Comparison of ENCODE assay signal across 8 mouse cellular contexts in the genomic region with DNA sequence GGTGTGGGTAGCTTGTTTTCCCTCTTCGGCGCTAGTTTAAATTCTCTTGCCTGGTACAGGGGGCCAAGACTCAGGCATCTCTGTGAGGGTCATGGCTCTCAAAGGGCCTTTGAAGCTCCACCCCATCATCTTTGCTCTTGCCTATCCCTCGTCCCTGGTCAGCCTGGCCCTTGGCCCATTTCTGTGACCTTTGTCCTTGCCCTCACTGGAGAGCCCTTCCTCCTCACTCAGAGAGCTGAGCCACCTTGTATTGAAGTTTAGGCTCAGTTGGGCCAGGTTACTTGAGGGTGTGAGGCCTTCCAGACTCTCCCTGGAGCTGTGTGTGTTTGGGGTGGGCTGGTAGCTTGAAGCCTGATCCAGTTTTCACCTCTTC. TPM values are rescaled to one million over a fixed set of nuclear protein-coding genes. Genes with fewer than 3 reads are reported as not detected.
A peak's percentile ranks its signal among the peaks of the same experiment; 100 is the strongest.
DNase-seq lines count a peak whose midpoint lies in the region; ATAC-seq lines count a peak whose summit lies in the region.

No protein-coding gene starts in this region.

- no peak overlapping the region for H3K4me3 ChIP-seq in heart, embryonic 12.5 days
- H3K4me3 ChIP-seq in heart, embryonic 11.5 days (ENCODE audit: low read depth, low read length): no peak overlapping the region
- no peak overlapping the region for H3K4me3 ChIP-seq in embryonic facial prominence, embryonic 14.5 days (ENCODE audit: low read depth, low read length)
- no peak overlapping the region for H3K4me3 ChIP-seq in limb, embryonic 12.5 days (replicated peaks)

- 0 out of 2 replicates have a peak overlapping the region, but pooled peaks have one; percentile 92 for H3K9ac ChIP-seq in heart, embryonic 12.5 days
- H3K9ac ChIP-seq in heart, embryonic 11.5 days (ENCODE audit: low read depth, low read length): no peak overlapping the region
- 0 out of 2 replicates have a peak overlapping the region, but pooled peaks have one; percentile 9 for H3K9ac ChIP-seq in embryonic facial prominence, embryonic 14.5 days (ENCODE audit: low read depth, low read length)
- 0 out of 2 replicates have a peak overlapping the region, but pooled peaks have one; percentile 14 for H3K9ac ChIP-seq in limb, embryonic 12.5 days (replicated peaks)

- H3K4me2 ChIP-seq in heart, embryonic 12.5 days: no peak overlapping the region
- no peak overlapping the region for H3K4me2 ChIP-seq in heart, embryonic 11.5 days
- H3K4me2 ChIP-seq in embryonic facial prominence, embryonic 14.5 days (ENCODE audit: low read depth, low read length): peak overlapping the region; percentile 84; the same call in 1 of the 2 replicates
- H3K4me2 ChIP-seq in limb, embryonic 12.5 days: no peak overlapping the region

- H3K27me3 ChIP-seq in heart, embryonic 12.5 days (replicated peaks): no peaks in the 10 kb centered on the region
- no peaks in the 10 kb centered on the region for H3K27me3 ChIP-seq in heart, embryonic 11.5 days (ENCODE audit: control insufficient read depth, insufficient read depth, low read length)
- no peaks in the 10 kb centered on the region for H3K27me3 ChIP-seq in embryonic facial prominence, embryonic 14.5 days (replicated peaks; ENCODE audit: control insufficient read depth, insufficient read depth, low read length)
- H3K27me3 ChIP-seq in limb, embryonic 12.5 days: no peaks in the 10 kb centered on the region

- no peak for ATAC-seq in heart, embryonic 12.5 days (ENCODE audit: insufficient number of reproducible peaks, low FRiP score)
- ATAC-seq in heart, embryonic 11.5 days (replicated peaks; ENCODE audit: insufficient number of reproducible peaks, low FRiP score, low TSS enrichment): no peak
- no peak for ATAC-seq in embryonic facial prominence, embryonic 14.5 days (ENCODE audit: low read depth)
- ATAC-seq in limb, embryonic 12.5 days (ENCODE audit: insufficient number of reproducible peaks, insufficient read depth, low FRiP score, low TSS enrichment, low read depth): no peak
- ATAC-seq in activated CD4-positive, CD25-positive, alpha-beta regulatory T cell, adult 4 months: no peak

- peaks cover 15% of the 10 kb centered on the region for H3K36me3 ChIP-seq in heart, embryonic 12.5 days
- H3K36me3 ChIP-seq in heart, embryonic 11.5 days (ENCODE audit: control insufficient read depth, insufficient read depth, low read length): no peaks in the 10 kb centered on the region
- H3K36me3 ChIP-seq in embryonic facial prominence, embryonic 14.5 days (ENCODE audit: control insufficient read depth, insufficient read depth, low read length): peaks cover 14% of the 10 kb centered on the region
- peaks cover 33% of the 10 kb centered on the region for H3K36me3 ChIP-seq in limb, embryonic 12.5 days

- intact Hi-C loops in left cerebral cortex, postnatal 4 days (cut with DNase I): no loop called here

- H3K27ac ChIP-seq in heart, embryonic 12.5 days (ENCODE audit: poor library complexity, severe bottlenecking): 0 out of 2 replicates have a peak overlapping the region, but pooled peaks have one; percentile 28
- no peak overlapping the region for H3K27ac ChIP-seq in heart, embryonic 11.5 days (ENCODE audit: low read depth, low read length)
- H3K27ac ChIP-seq in embryonic facial prominence, embryonic 14.5 days (replicated peaks; ENCODE audit: low read depth, low read length): peak overlapping the region; percentile 98
- peak overlapping the region; percentile 45; the same call in 1 of the 2 replicates for H3K27ac ChIP-seq in limb, embryonic 12.5 days

- WGBS in heart, embryonic 12.5 days: 51% methylated on average over 3 of the region's 3 CpGs
- 57% methylated on average over 3 of the region's 3 CpGs for WGBS in heart, embryonic 11.5 days (ENCODE audit: insufficient replicate concordance)
- 38% methylated on average over 3 of the region's 3 CpGs for WGBS in embryonic facial prominence, embryonic 14.5 days
- WGBS in limb, embryonic 12.5 days: 61% methylated on average over 3 of the region's 3 CpGs

- H3K9me3 ChIP-seq in heart, embryonic 12.5 days (replicated peaks): no peaks in the 10 kb centered on the region
- no peaks in the 10 kb centered on the region for H3K9me3 ChIP-seq in heart, embryonic 11.5 days (replicated peaks; ENCODE audit: control insufficient read depth, low read length)
- H3K9me3 ChIP-seq in embryonic facial prominence, embryonic 14.5 days (ENCODE audit: control insufficient read depth, low read length): no peaks in the 10 kb centered on the region
- no peaks in the 10 kb centered on the region for H3K9me3 ChIP-seq in limb, embryonic 12.5 days

- peaks cover 96% of the 10 kb centered on the region for H3K4me1 ChIP-seq in heart, embryonic 12.5 days (replicated peaks)
- peaks cover 88% of the 10 kb centered on the region for H3K4me1 ChIP-seq in heart, embryonic 11.5 days (ENCODE audit: control insufficient read depth, insufficient read depth, low read length)
- peaks cover 63% of the 10 kb centered on the region for H3K4me1 ChIP-seq in embryonic facial prominence, embryonic 14.5 days (ENCODE audit: control insufficient read depth, insufficient read depth, low read length)
- peaks cover 81% of the 10 kb centered on the region for H3K4me1 ChIP-seq in limb, embryonic 12.5 days (replicated peaks)

- peak; percentile 12 for DNase-seq in 3T3-L1 (ENCODE audit: low read depth, low spot score)
- DNase-seq in embryonic facial prominence, embryonic 14.5 days (ENCODE audit: low spot score): no peak
- DNase-seq in left cerebral cortex, postnatal 4 days: no peak
- no peak for DNase-seq in frontal cortex, postnatal 36 days (ENCODE audit: low spot score in 2 of 2)

RNA-seq across cellular contexts. Expression of a gene that starts 18.0 kb away (rescaled TPM):
- polyA plus RNA-seq in heart, embryonic 12.5 days (2016; fragmentation: Nextera tagmentation; extraction: Ambion mirVana): 33.8 and 35.1 TPM in 2 replicates
- polyA plus RNA-seq in heart, embryonic 11.5 days (2014; fragmentation: Nextera tagmentation; extraction: Ambion mirVana): 34.9 and 36.6 TPM in 2 replicates
- 46.4 and 50.3 TPM in 2 replicates for polyA plus RNA-seq in embryonic facial prominence, embryonic 14.5 days (2014; fragmentation: Nextera tagmentation; extraction: Ambion mirVana)
- polyA plus RNA-seq in limb, embryonic 12.5 days (2016; fragmentation: Nextera tagmentation; extraction: Ambion mirVana): 47.1 TPM in 2 replicates
- total RNA-seq in left cerebral cortex, postnatal 4 days (2021): 10 to 100 TPM; 20.3 to 21.5 TPM
- 10 to 100 TPM in 1 of 2 experiments, 1 to 10 TPM in 1; 9.0 to 13.7 TPM for polyA plus RNA-seq in activated CD4-positive, CD25-positive, alpha-beta regulatory T cell, adult 4 months (2017; shearing (Covaris generic))

RNA-seq across cellular contexts. Expression of a gene that starts 37.2 kb away (rescaled TPM):
- 3.5 and 3.9 TPM in 2 replicates for polyA plus RNA-seq in heart, embryonic 12.5 days (2016; fragmentation: Nextera tagmentation; extraction: Ambion mirVana)
- 1.3 and 1.5 TPM in 2 replicates for polyA plus RNA-seq in heart, embryonic 11.5 days (2014; fragmentation: Nextera tagmentation; extraction: Ambion mirVana)
- polyA plus RNA-seq in embryonic facial prominence, embryonic 14.5 days (2014; fragmentation: Nextera tagmentation; extraction: Ambion mirVana): 0.34 and 0.56 TPM in 2 replicates
- polyA plus RNA-seq in limb, embryonic 12.5 days (2016; fragmentation: Nextera tagmentation; extraction: Ambion mirVana): 0.51 TPM in 1 of 2 replicates, not detected in the other
- 1 to 10 TPM; 2.2 to 3.4 TPM for total RNA-seq in left cerebral cortex, postnatal 4 days (2021)
- under 1 TPM in 1 of 2 experiments, not detected in 1; 0.41 TPM for polyA plus RNA-seq in activated CD4-positive, CD25-positive, alpha-beta regulatory T cell, adult 4 months (2017; shearing (Covaris generic))

RNA-seq across cellular contexts. Expression of a gene that starts 38.0 kb away (rescaled TPM):
- polyA plus RNA-seq in heart, embryonic 12.5 days (2016; fragmentation: Nextera tagmentation; extraction: Ambion mirVana): 27.0 and 27.7 TPM in 2 replicates
- polyA plus RNA-seq in heart, embryonic 11.5 days (2014; fragmentation: Nextera tagmentation; extraction: Ambion mirVana): 33.6 and 34.0 TPM in 2 replicates
- polyA plus RNA-seq in embryonic facial prominence, embryonic 14.5 days (2014; fragmentation: Nextera tagmentation; extraction: Ambion mirVana): 22.7 and 23.0 TPM in 2 replicates
- 44.8 and 48.5 TPM in 2 replicates for polyA plus RNA-seq in limb, embryonic 12.5 days (2016; fragmentation: Nextera tagmentation; extraction: Ambion mirVana)
- total RNA-seq in left cerebral cortex, postnatal 4 days (2021): 1 to 10 TPM; 1.4 to 1.8 TPM
- polyA plus RNA-seq in activated CD4-positive, CD25-positive, alpha-beta regulatory T cell, adult 4 months (2017; shearing (Covaris generic)): 10 to 100 TPM; 10.1 to 17.7 TPM
